Mouse (Mus musculus): ENCODE data around the gene Ccdc127. TPM values are rescaled to one million over a fixed set of nuclear protein-coding genes. Genes with fewer than 3 reads are reported as not detected.

The Ccdc127 gene
- 51.8 and 61.1 TPM in 2 replicates for polyA plus RNA-seq (2014; fragmentation: Nextera tagmentation; extraction: Ambion mirVana)

- ATAC-seq (ENCODE audit: insufficient read depth) (peak; percentile 97), DNase-seq (peak; percentile 99)
- H3K36me3 ChIP-seq (ENCODE audit: insufficient read depth): peaks cover 17% of the 10 kb centered on the region
- H3K4me3 ChIP-seq (ENCODE audit: low read depth, low read length): peak within 1 kb of the TSS; percentile 80
- H3K9ac ChIP-seq: peak within 1 kb of the TSS; percentile 92
- peak within 1 kb of the TSS; percentile 80 for H3K4me2 ChIP-seq
- peaks cover 11% of the 10 kb centered on the region for H3K4me1 ChIP-seq (ENCODE audit: insufficient read depth)
- H3K9me3 ChIP-seq (ENCODE audit: low read depth, low read length): no peaks in the 10 kb centered on the region
- WGBS: 1% methylated on average over 57 of the region's 57 CpGs
- no peak; the same call in 1 of the 2 replicates for TF ChIP-seq CTCF (IDR thresholded peaks at IDR 0.05; ENCODE audit: low read depth)
- peak within 1 kb of the TSS; percentile 86 for H3K27ac ChIP-seq (ENCODE audit: low read depth)
- H3K27me3 ChIP-seq (ENCODE audit: insufficient read depth, low read length): no peaks in the 10 kb centered on the region
Observed at GRCm38 (mm10) chr13:74349566-74350434, at the start of gene Ccdc127, which contains the start of gene Sdha. Ccdc127 (plus strand) TSS chr13:74350309. Sdha (minus strand) TSS chr13:74350280.

- Histone ChIP-seq H3K36me3 (ENCODE audit: insufficient read depth) (peaks cover 25% of the 10 kb centered on the region), H3K9me3 (ENCODE audit: low read depth, low read length) (no peaks in the 10 kb centered on the region), H3K27me3 (ENCODE audit: insufficient read depth, low read length) (no peaks in the 10 kb centered on the region), H3K9ac (no peak overlapping the region), H3K27ac (ENCODE audit: low read depth) (no peak overlapping the region), H3K4me3 (ENCODE audit: low read depth, low read length) (no peak overlapping the region), H3K4me2 (no peak overlapping the region), H3K4me1 (ENCODE audit: insufficient read depth) (no peaks in the 10 kb centered on the region)
- peak; percentile 94 for TF ChIP-seq CTCF (IDR thresholded peaks at IDR 0.05; ENCODE audit: low read depth)
- WGBS: 39% methylated on average over 4 of the region's 4 CpGs
- peak; percentile 81 for ATAC-seq (ENCODE audit: insufficient read depth)
- peak; percentile 88 for DNase-seq
Observed at GRCm38 (mm10) chr13:74300925-74301606, 49.0 kb upstream of the Ccdc127 start.

DNA sequence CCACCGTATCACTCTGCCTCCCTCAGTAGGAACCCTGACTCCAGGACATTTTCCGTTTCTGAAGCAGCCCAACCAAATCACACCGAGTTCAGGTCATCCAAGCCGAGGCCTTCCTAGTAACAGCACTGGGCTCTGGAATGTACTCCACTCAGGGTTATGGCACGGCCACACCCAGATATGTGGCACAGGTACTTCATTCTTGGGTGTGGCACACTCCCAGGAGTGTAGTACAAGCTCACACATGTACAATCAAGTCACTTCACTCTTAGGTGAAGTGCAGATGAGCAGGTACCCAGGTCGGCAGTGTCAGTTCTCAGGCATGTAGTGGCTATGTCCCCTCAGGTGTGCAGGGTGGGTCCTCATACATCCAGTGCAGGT is 48.5 kb upstream of the Ccdc127 start:
- DNase-seq (no peak), ATAC-seq (ENCODE audit: insufficient read depth) (no peak; the same call in none of the 2 replicates)
- no peak for TF ChIP-seq CTCF (IDR thresholded peaks at IDR 0.05; ENCODE audit: low read depth)
- H3K9me3 ChIP-seq (ENCODE audit: low read depth, low read length): no peaks in the 10 kb centered on the region
- no peaks in the 10 kb centered on the region for H3K4me1 ChIP-seq (ENCODE audit: insufficient read depth)
- H3K4me2 ChIP-seq: no peak overlapping the region
- H3K27me3 ChIP-seq (ENCODE audit: insufficient read depth, low read length): no peaks in the 10 kb centered on the region
- WGBS: 69% methylated on average over 6 of the region's 6 CpGs
- H3K4me3 ChIP-seq (ENCODE audit: low read depth, low read length): no peak overlapping the region
- H3K36me3 ChIP-seq (ENCODE audit: insufficient read depth): peaks cover 25% of the 10 kb centered on the region
- H3K9ac ChIP-seq: no peak overlapping the region
- no peak overlapping the region for H3K27ac ChIP-seq (ENCODE audit: low read depth)

DNA sequence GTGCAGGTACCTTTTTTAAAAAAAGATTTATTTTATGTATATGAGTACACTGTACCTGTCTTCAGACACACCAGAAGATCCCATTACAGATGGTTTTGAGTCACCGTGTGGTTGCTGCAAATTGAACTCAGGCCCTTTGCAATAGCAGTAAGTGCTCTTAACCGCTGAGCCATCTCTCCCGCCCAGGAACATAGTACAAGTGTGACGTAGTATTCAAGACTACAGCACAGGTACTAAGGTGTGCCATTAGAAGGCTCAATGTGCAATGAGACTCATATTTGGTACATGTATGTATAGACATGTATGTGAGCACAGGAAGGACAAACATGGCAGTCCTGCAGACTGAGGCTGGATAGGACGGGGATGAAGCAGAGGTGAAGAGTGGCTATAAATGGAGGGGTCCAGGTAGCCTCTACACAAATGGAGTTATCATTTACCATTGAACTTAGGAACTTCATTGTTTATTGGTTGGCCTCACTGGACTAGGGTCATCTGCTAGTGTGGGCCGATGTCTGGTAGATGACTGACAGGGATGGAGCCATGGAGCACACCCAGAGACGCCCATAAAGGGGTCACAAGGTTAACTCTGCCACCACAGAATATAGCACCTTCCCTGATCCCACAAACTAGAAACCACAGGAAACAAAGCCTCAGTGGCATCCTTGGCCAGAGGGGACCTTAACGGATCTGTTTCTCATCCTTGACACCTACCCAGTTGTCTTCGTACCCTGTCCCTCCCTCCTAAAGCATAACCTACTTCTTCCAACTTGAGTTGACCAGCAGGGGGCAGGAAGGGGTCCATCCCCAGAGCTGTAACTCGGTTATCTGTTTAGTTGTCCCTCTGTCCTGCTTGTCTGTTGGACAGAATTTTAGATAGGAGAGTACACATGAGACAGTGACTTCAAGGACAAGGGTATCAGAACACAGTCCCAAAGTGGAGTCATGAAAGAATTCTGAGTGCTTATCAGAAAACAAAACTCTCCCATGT is 47.8 kb upstream of the Ccdc127 start:
- H3K9ac ChIP-seq: no peak overlapping the region
- H3K4me3 ChIP-seq (ENCODE audit: low read depth, low read length): no peak overlapping the region
- H3K27ac ChIP-seq (ENCODE audit: low read depth): no peak overlapping the region
- no peak overlapping the region for H3K4me2 ChIP-seq
- H3K9me3 ChIP-seq (ENCODE audit: low read depth, low read length): no peaks in the 10 kb centered on the region
- ATAC-seq (ENCODE audit: insufficient read depth) (no peak), DNase-seq (no peak)
- H3K4me1 ChIP-seq (ENCODE audit: insufficient read depth): no peaks in the 10 kb centered on the region
- H3K27me3 ChIP-seq (ENCODE audit: insufficient read depth, low read length): no peaks in the 10 kb centered on the region
- H3K36me3 ChIP-seq (ENCODE audit: insufficient read depth): peaks cover 30% of the 10 kb centered on the region
- TF ChIP-seq CTCF (IDR thresholded peaks at IDR 0.05; ENCODE audit: low read depth): peak; percentile 39
- WGBS: 78% methylated on average over 10 of the region's 10 CpGs

- no peak for DNase-seq
- no peaks in the 10 kb centered on the region for H3K27me3 ChIP-seq (ENCODE audit: insufficient read depth, low read length)
Observed at GRCm38 (mm10) chr13:74305380-74305779, 44.7 kb upstream of the Ccdc127 start.

DNA sequence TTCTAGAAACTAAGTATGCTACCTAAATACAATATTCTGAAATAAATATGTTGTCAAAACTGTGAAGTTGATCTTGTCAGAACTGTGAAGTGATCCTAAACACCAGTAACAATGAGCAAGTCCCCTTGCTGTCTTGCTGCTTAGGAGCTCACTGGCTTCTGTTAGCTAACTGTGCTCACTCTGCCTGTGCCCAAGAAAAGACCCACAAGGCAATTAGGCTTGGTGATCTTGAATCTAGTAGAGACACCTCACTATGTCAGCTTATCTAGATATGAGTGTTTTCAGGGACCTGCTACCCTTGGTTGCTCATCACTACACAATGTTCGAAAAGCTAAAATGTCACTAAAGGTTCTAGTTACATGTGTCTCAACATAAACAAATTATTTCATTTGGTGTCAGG is 44.3 kb upstream of the Ccdc127 start:
- H3K9me3 ChIP-seq (ENCODE audit: low read depth, low read length): no peaks in the 10 kb centered on the region
- no peak overlapping the region for H3K9ac ChIP-seq
- TF ChIP-seq CTCF (IDR thresholded peaks at IDR 0.05; ENCODE audit: low read depth): no peak
- no peak overlapping the region for H3K4me2 ChIP-seq
- H3K27ac ChIP-seq (ENCODE audit: low read depth): no peak overlapping the region
- no peaks in the 10 kb centered on the region for H3K27me3 ChIP-seq (ENCODE audit: insufficient read depth, low read length)
- H3K36me3 ChIP-seq (ENCODE audit: insufficient read depth): peaks cover 62% of the 10 kb centered on the region
- no peaks in the 10 kb centered on the region for H3K4me1 ChIP-seq (ENCODE audit: insufficient read depth)
- no peak overlapping the region for H3K4me3 ChIP-seq (ENCODE audit: low read depth, low read length)
- no peak for DNase-seq
- WGBS: 95% methylated on average over 1 of the region's 1 CpGs
- ATAC-seq (ENCODE audit: insufficient read depth): no peak

More at GRCm38 (mm10) chr13:74305380-74305779, 44.7 kb upstream of the Ccdc127 start:
- H3K9me3 ChIP-seq (ENCODE audit: low read depth, low read length): no peaks in the 10 kb centered on the region
- H3K4me2 ChIP-seq: no peak overlapping the region
- TF ChIP-seq CTCF (IDR thresholded peaks at IDR 0.05; ENCODE audit: low read depth): no peak
- H3K27ac ChIP-seq (ENCODE audit: low read depth): no peak overlapping the region
- H3K9ac ChIP-seq: no peak overlapping the region
- 90% methylated on average over 6 of the region's 6 CpGs for WGBS
- no peak for ATAC-seq (ENCODE audit: insufficient read depth)
- no peak overlapping the region for H3K4me3 ChIP-seq (ENCODE audit: low read depth, low read length)
- H3K36me3 ChIP-seq (ENCODE audit: insufficient read depth): peaks cover 58% of the 10 kb centered on the region
- no peaks in the 10 kb centered on the region for H3K4me1 ChIP-seq (ENCODE audit: insufficient read depth)

All from lung, embryonic 14.5 days (tissue).